ENCODE assay signal across 9 mouse cellular contexts in genomic region chr9:63803181-63803591, GRCm38 (mm10). TPM values are rescaled to one million over a fixed set of nuclear protein-coding genes. Genes with fewer than 3 reads are reported as not detected.
DNase-seq lines count a peak whose midpoint lies in the region; ATAC-seq and TF ChIP-seq lines count a peak whose summit lies in the region.
"Had no signal": no experiment of that assay in that cellular context is flagged by ENCODE, and none has a peak within 500 bp of the region (broad histone marks: within the 10 kb centered on the region; RNA-seq: fewer than 3 reads in every experiment).

No protein-coding gene starts in this region.

- TF ChIP-seq POLR2A in heart, adult 2 months (IDR thresholded peaks at IDR 0.05; ENCODE audit: insufficient read depth, low read depth, low read length): no peak
- TF ChIP-seq POLR2A in thymus, adult 2 months (IDR thresholded peaks at IDR 0.05; ENCODE audit: control insufficient read depth, extremely low read depth, insufficient read depth, low read length, poor library complexity): no peak

- intact Hi-C loops in heart, adult 2 months (cut with DNase I): no loop called here

- DNase-seq in heart, adult 2 months: no peak
- DNase-seq in ZHBTc4 (ENCODE audit: low read depth, low spot score): peak; percentile 97
- DNase-seq in hindlimb bud, embryonic 11.5 days (ENCODE audit: extremely low spot score, low read depth, low spot score): peak; percentile 72
- peak; percentile 39 for DNase-seq in lung, postnatal 36 days
- DNase-seq in urinary bladder, adult 18-20 months (ENCODE audit: low spot score in 2 of 2): no peak
- no peak for DNase-seq in left cerebral cortex, adult 18-20 months (ENCODE audit: low spot score in 2 of 2)
- no peak for DNase-seq in thymus, adult 2 months

- peak overlapping the region; percentile 47; the same call in 1 of the 2 replicates for H3K27ac ChIP-seq in heart, embryonic 11.5 days (ENCODE audit: low read depth, low read length)
- no peak overlapping the region for H3K27ac ChIP-seq in heart, adult 2 months
- no peak overlapping the region for H3K27ac ChIP-seq in thymus, adult 2 months (ENCODE audit: control insufficient read depth, insufficient read depth, low read length)

- TF ChIP-seq EP300 in heart, adult 2 months (IDR thresholded peaks at IDR 0.05; ENCODE audit: insufficient read depth, low read depth, low read length): no peak

- WGBS in heart, embryonic 11.5 days (ENCODE audit: insufficient replicate concordance): 6% methylated on average over 8 of the region's 8 CpGs
- 27% methylated on average over 8 of the region's 8 CpGs for whole genome bisulfite sequencing in heart, adult 2 months
- 84% methylated on average over 8 of the region's 8 CpGs for WGBS in thymus, adult 2 months

- H3K9me3 ChIP-seq in heart, embryonic 11.5 days (replicated peaks; ENCODE audit: control insufficient read depth, low read length): no peaks in the 10 kb centered on the region
- H3K9me3 ChIP-seq: G1E had no signal

- no peaks in the 10 kb centered on the region for H3K36me3 ChIP-seq in heart, embryonic 11.5 days (ENCODE audit: control insufficient read depth, insufficient read depth, low read length)
- no peaks in the 10 kb centered on the region for H3K36me3 ChIP-seq in heart, adult 2 months (ENCODE audit: control insufficient read depth, insufficient read depth, low read length)
- H3K36me3 ChIP-seq in thymus, adult 2 months (ENCODE audit: control insufficient read depth, insufficient read depth, low read length): no peaks in the 10 kb centered on the region
- H3K36me3 ChIP-seq: G1E had no signal

- H3K27me3 ChIP-seq in heart, embryonic 11.5 days (ENCODE audit: control insufficient read depth, insufficient read depth, low read length): no peaks in the 10 kb centered on the region
- no peaks in the 10 kb centered on the region for H3K27me3 ChIP-seq in heart, adult 2 months (ENCODE audit: control insufficient read depth, insufficient read depth, low read length)
- no peaks in the 10 kb centered on the region for H3K27me3 ChIP-seq in thymus, adult 2 months (ENCODE audit: control insufficient read depth, insufficient read depth, low read length)

- peak; percentile 63; the same call in 1 of the 2 replicates for ATAC-seq in heart, embryonic 11.5 days (replicated peaks; ENCODE audit: insufficient number of reproducible peaks, low FRiP score, low TSS enrichment)

- H3K4me1 ChIP-seq in heart, embryonic 11.5 days (ENCODE audit: control insufficient read depth, insufficient read depth, low read length): peaks cover 13% of the 10 kb centered on the region
- peaks cover 3% of the 10 kb centered on the region for H3K4me1 ChIP-seq in heart, adult 2 months (ENCODE audit: control insufficient read depth, insufficient read depth, low read length)
- H3K4me1 ChIP-seq in thymus, adult 2 months (replicated peaks; ENCODE audit: control insufficient read depth, insufficient read depth, low read length): no peaks in the 10 kb centered on the region

- no peaks in the 10 kb centered on the region for H3K79me2 ChIP-seq in heart, adult 2 months (replicated peaks; ENCODE audit: control insufficient read depth, insufficient read depth, low read length)

- peak overlapping the region; percentile 46 for H3K4me2 ChIP-seq in heart, embryonic 11.5 days

- no peak for TF ChIP-seq CTCF in heart, adult 2 months (IDR thresholded peaks at IDR 0.05)
- no peak for TF ChIP-seq CTCF in thymus, adult 2 months (IDR thresholded peaks at IDR 0.05; ENCODE audit: borderline replicate concordance, control insufficient read depth, extremely low read depth, insufficient read depth, low read length, poor library complexity)

- H3K9ac ChIP-seq in heart, embryonic 11.5 days (ENCODE audit: low read depth, low read length): peak overlapping the region; percentile 34; the same call in 1 of the 2 replicates
- no peak overlapping the region for H3K9ac ChIP-seq in heart, adult 2 months (ENCODE audit: low read depth, low read length)

- H3K4me3 ChIP-seq in heart, embryonic 11.5 days (ENCODE audit: low read depth, low read length): no peak overlapping the region
- H3K4me3 ChIP-seq in heart, adult 2 months: no peak overlapping the region
- H3K4me3 ChIP-seq in thymus, adult 2 months (ENCODE audit: control insufficient read depth, insufficient read depth, low read length): no peak overlapping the region

RNA-seq across cellular contexts. Expression of gene Smad3, which starts 45.4 kb away (rescaled TPM):
- 9.7 and 11.4 TPM in 2 replicates for polyA plus RNA-seq in heart, embryonic 11.5 days (2014; fragmentation: Nextera tagmentation; extraction: Ambion mirVana)
- 10 to 100 TPM; 12.4 to 13.0 TPM for total RNA-seq in heart, adult 2 months (2021)
- 18.4 and 24.0 TPM in 2 replicates for polyA plus RNA-seq in heart, adult 2 months (2012; rRNA removed)
- total RNA-seq in left cerebral cortex, adult 18-20 months (2021): 10 to 100 TPM; 58.2 to 70.2 TPM
- polyA plus RNA-seq in thymus, adult 2 months (2012; rRNA removed): 63.4 and 70.9 TPM in 2 replicates

Comparison
In these comparisons a context has a peak if more than half of its experiments do, and no peak if none do; other contexts are left out.
1. DNase-seq: peak in ZHBTc4 (single experiment), hindlimb bud, embryonic 11.5 days (single experiment) and lung, postnatal 36 days (single experiment); none in heart, adult 2 months (0 of 2), urinary bladder, adult 18-20 months (0 of 2), left cerebral cortex, adult 18-20 months (0 of 2) and thymus, adult 2 months (single experiment).